Mouse (Mus musculus): ENCODE measurements around the gene Tnrc18. TPM values are rescaled to one million over a fixed set of nuclear protein-coding genes. Genes with fewer than 3 reads are reported as not detected.

The Tnrc18 gene
- polyA plus RNA-seq, 1 experiment from 2014 or later: 61.2 TPM

- Histone ChIP-seq H3K4me3 (replicated peaks) (no peak overlapping the region), H3K27me3 (no peaks in the 10 kb centered on the region), H3K4me2 (no peak overlapping the region), H3K27ac (no peak overlapping the region), H3K36me3 (peaks cover 99% of the 10 kb centered on the region), H3K9me3 (no peaks in the 10 kb centered on the region), H3K9ac (replicated peaks) (no peak overlapping the region), H3K4me1 (replicated peaks) (no peaks in the 10 kb centered on the region)
- 90% methylated on average over 12 of the region's 12 CpGs for WGBS
- ATAC-seq (ENCODE audit: insufficient number of reproducible peaks, insufficient read depth, low FRiP score, low TSS enrichment, low read depth): no peak
Measured at GRCm38 (mm10) chr5:142747026-142747629, 70.3 kb downstream of the Tnrc18 start.

GRCm38 (mm10) chr5:142739941-142740340 lies 77.5 kb downstream of the Tnrc18 start:
- no peak overlapping the region for H3K4me3 ChIP-seq (replicated peaks)
- no peak overlapping the region for H3K4me2 ChIP-seq
- no peak for ATAC-seq (ENCODE audit: insufficient number of reproducible peaks, insufficient read depth, low FRiP score, low TSS enrichment, low read depth)
- H3K4me1 ChIP-seq (replicated peaks): no peaks in the 10 kb centered on the region
- no peaks in the 10 kb centered on the region for H3K9me3 ChIP-seq
- no peak overlapping the region for H3K27ac ChIP-seq
- H3K27me3 ChIP-seq: no peaks in the 10 kb centered on the region
- H3K9ac ChIP-seq (replicated peaks): no peak overlapping the region
- peaks cover 98% of the 10 kb centered on the region for H3K36me3 ChIP-seq
- WGBS: 86% methylated on average over 8 of the region's 8 CpGs

GRCm38 (mm10) chr5:142731916-142732315 lies 85.5 kb downstream of the Tnrc18 start:
- Histone ChIP-seq H3K4me3 (replicated peaks) (no peak overlapping the region), H3K4me2 (no peak overlapping the region), H3K27me3 (no peaks in the 10 kb centered on the region), H3K27ac (no peak overlapping the region), H3K9me3 (0 out of 2 replicates have a peak, but pooled peaks cover 4% of the 10 kb centered on the region), H3K4me1 (replicated peaks) (no peaks in the 10 kb centered on the region), H3K9ac (replicated peaks) (no peak overlapping the region), H3K36me3 (peaks cover 99% of the 10 kb centered on the region)
- ATAC-seq (ENCODE audit: insufficient number of reproducible peaks, insufficient read depth, low FRiP score, low TSS enrichment, low read depth): no peak
- WGBS: 96% methylated on average over 11 of the region's 11 CpGs

GRCm38 (mm10) chr5:142730295-142730694 lies 87.2 kb downstream of the Tnrc18 start:
- Histone ChIP-seq H3K36me3 (peaks cover 99% of the 10 kb centered on the region), H3K27me3 (no peaks in the 10 kb centered on the region), H3K4me2 (no peak overlapping the region), H3K4me1 (replicated peaks) (no peaks in the 10 kb centered on the region), H3K9ac (replicated peaks) (no peak overlapping the region), H3K27ac (no peak overlapping the region), H3K9me3 (0 out of 2 replicates have a peak, but pooled peaks cover 4% of the 10 kb centered on the region), H3K4me3 (replicated peaks) (no peak overlapping the region)
- 92% methylated on average over 12 of the region's 12 CpGs for WGBS
- no peak for ATAC-seq (ENCODE audit: insufficient number of reproducible peaks, insufficient read depth, low FRiP score, low TSS enrichment, low read depth)

- 97% methylated on average over 16 of the region's 16 CpGs for WGBS
- ATAC-seq (ENCODE audit: insufficient number of reproducible peaks, insufficient read depth, low FRiP score, low TSS enrichment, low read depth): no peak
- H3K36me3 ChIP-seq: peaks cover 90% of the 10 kb centered on the region
Measured at GRCm38 (mm10) chr5:142728301-142728700, 89.2 kb downstream of the Tnrc18 start.

GRCm38 (mm10) chr5:142726748-142727147 lies 90.7 kb downstream of the Tnrc18 start:
- peaks cover 7% of the 10 kb centered on the region for H3K4me1 ChIP-seq (replicated peaks)
- no peaks in the 10 kb centered on the region for H3K27me3 ChIP-seq
- WGBS: 91% methylated on average over 6 of the region's 6 CpGs
- H3K9me3 ChIP-seq: 0 out of 2 replicates have a peak, but pooled peaks cover 4% of the 10 kb centered on the region
- H3K9ac ChIP-seq (replicated peaks): no peak overlapping the region
- H3K4me3 ChIP-seq (replicated peaks): no peak overlapping the region
- 0 out of 2 replicates have a peak overlapping the region, but pooled peaks have one; percentile 23 for H3K27ac ChIP-seq
- peaks cover 74% of the 10 kb centered on the region for H3K36me3 ChIP-seq
- H3K4me2 ChIP-seq: no peak overlapping the region
- ATAC-seq (ENCODE audit: insufficient number of reproducible peaks, insufficient read depth, low FRiP score, low TSS enrichment, low read depth): no peak

More at GRCm38 (mm10) chr5:142728301-142728700, 89.2 kb downstream of the Tnrc18 start:
- Histone ChIP-seq H3K4me1 (replicated peaks) (peaks cover 7% of the 10 kb centered on the region), H3K4me2 (no peak overlapping the region), H3K27ac (no peak overlapping the region), H3K9ac (replicated peaks) (no peak overlapping the region), H3K4me3 (replicated peaks) (no peak overlapping the region), H3K9me3 (0 out of 2 replicates have a peak, but pooled peaks cover 4% of the 10 kb centered on the region), H3K27me3 (no peaks in the 10 kb centered on the region)

GRCm38 (mm10) chr5:142724265-142724664 lies 93.2 kb downstream of the Tnrc18 start:
- H3K4me2 ChIP-seq: no peak overlapping the region
- ATAC-seq (ENCODE audit: insufficient number of reproducible peaks, insufficient read depth, low FRiP score, low TSS enrichment, low read depth): no peak
- H3K9ac ChIP-seq (replicated peaks): no peak overlapping the region
- H3K27me3 ChIP-seq: no peaks in the 10 kb centered on the region
- H3K4me1 ChIP-seq (replicated peaks): peaks cover 7% of the 10 kb centered on the region
- WGBS: 90% methylated on average over 7 of the region's 7 CpGs
- H3K27ac ChIP-seq: 0 out of 2 replicates have a peak overlapping the region, but pooled peaks have one; percentile 53
- H3K4me3 ChIP-seq (replicated peaks): no peak overlapping the region
- 0 out of 2 replicates have a peak, but pooled peaks cover 4% of the 10 kb centered on the region for H3K9me3 ChIP-seq
- H3K36me3 ChIP-seq: peaks cover 53% of the 10 kb centered on the region

GRCm38 (mm10) chr5:142723520-142724133 lies 93.8 kb downstream of the Tnrc18 start:
- peak overlapping the region; percentile 23; the same call in 1 of the 2 replicates for H3K4me2 ChIP-seq
- H3K27ac ChIP-seq: 0 out of 2 replicates have a peak overlapping the region, but pooled peaks have one; percentile 53
- no peak overlapping the region for H3K4me3 ChIP-seq (replicated peaks)
- peak; percentile 39 for ATAC-seq (ENCODE audit: insufficient number of reproducible peaks, insufficient read depth, low FRiP score, low TSS enrichment, low read depth)
- no peak overlapping the region for H3K9ac ChIP-seq (replicated peaks)
- H3K9me3 ChIP-seq: 0 out of 2 replicates have a peak, but pooled peaks cover 4% of the 10 kb centered on the region
- no peaks in the 10 kb centered on the region for H3K27me3 ChIP-seq
- WGBS: 9% methylated on average over 7 of the region's 7 CpGs
- peaks cover 47% of the 10 kb centered on the region for H3K36me3 ChIP-seq
- H3K4me1 ChIP-seq (replicated peaks): peaks cover 7% of the 10 kb centered on the region

- no peak overlapping the region for H3K4me3 ChIP-seq (replicated peaks)
- no peak overlapping the region for H3K9ac ChIP-seq (replicated peaks)
- no peak overlapping the region for H3K4me2 ChIP-seq
- 87% methylated on average over 13 of the region's 13 CpGs for WGBS
- ATAC-seq (ENCODE audit: insufficient number of reproducible peaks, insufficient read depth, low FRiP score, low TSS enrichment, low read depth): no peak
- peaks cover 10% of the 10 kb centered on the region; the same call in 1 of the 2 replicates for H3K36me3 ChIP-seq
- no peaks in the 10 kb centered on the region for H3K9me3 ChIP-seq
- peaks cover 12% of the 10 kb centered on the region for H3K4me1 ChIP-seq (replicated peaks)
- no peaks in the 10 kb centered on the region for H3K27me3 ChIP-seq
- no peak overlapping the region for H3K27ac ChIP-seq
Measured at GRCm38 (mm10) chr5:142719897-142720296, 97.6 kb downstream of the Tnrc18 start.

- no peak overlapping the region for H3K4me2 ChIP-seq
- H3K27me3 ChIP-seq: no peaks in the 10 kb centered on the region
- H3K4me3 ChIP-seq (replicated peaks): no peak overlapping the region
- ATAC-seq (ENCODE audit: insufficient number of reproducible peaks, insufficient read depth, low FRiP score, low TSS enrichment, low read depth): 0 out of 2 replicates have a peak, but pooled peaks have one; percentile 4
- 0 out of 2 replicates have a peak, but pooled peaks cover 8% of the 10 kb centered on the region for H3K36me3 ChIP-seq
- 59% methylated on average over 25 of the region's 25 CpGs for WGBS
- H3K9me3 ChIP-seq: no peaks in the 10 kb centered on the region
- 0 out of 2 replicates have a peak, but pooled peaks cover 5% of the 10 kb centered on the region for H3K4me1 ChIP-seq (replicated peaks)
- H3K27ac ChIP-seq: no peak overlapping the region
- no peak overlapping the region for H3K9ac ChIP-seq (replicated peaks)
Measured at GRCm38 (mm10) chr5:142718486-142718885, 99.0 kb downstream of the Tnrc18 start.

- 25% methylated on average over 4 of the region's 4 CpGs for WGBS
- no peaks in the 10 kb centered on the region for H3K27me3 ChIP-seq
- H3K4me3 ChIP-seq (replicated peaks): no peak overlapping the region
- no peaks in the 10 kb centered on the region for H3K9me3 ChIP-seq
- no peak overlapping the region for H3K4me2 ChIP-seq
- no peak overlapping the region for H3K9ac ChIP-seq (replicated peaks)
- H3K27ac ChIP-seq: no peak overlapping the region
- 0 out of 2 replicates have a peak, but pooled peaks cover 5% of the 10 kb centered on the region for H3K4me1 ChIP-seq (replicated peaks)
- 0 out of 2 replicates have a peak, but pooled peaks cover 8% of the 10 kb centered on the region for H3K36me3 ChIP-seq
- peak; percentile 39 for ATAC-seq (ENCODE audit: insufficient number of reproducible peaks, insufficient read depth, low FRiP score, low TSS enrichment, low read depth)
Measured at GRCm38 (mm10) chr5:142718037-142718436, 99.4 kb downstream of the Tnrc18 start.
